Mouse (Mus musculus) liver, embryonic 11.5 days (tissue): ENCODE measurements around the gene Mybpc1. TPM values are rescaled to one million over a fixed set of nuclear protein-coding genes. Genes with fewer than 3 reads are reported as not detected.

Experiments used
- ATAC-seq: fragments of 200-750 bp; cut with Nextera tagmentation; replicated peaks from 2 replicates; pipeline ENCODE4 v1.8.0; 2017; ENCODE audit warnings: moderate number of reproducible peaks, mild to moderate bottlenecking, moderate TSS enrichment, moderate library complexity; ENCODE audit not compliant: low FRiP score
- DNase-seq: peaks from one replicate; pipeline ENCODE4 v3.0.0-alpha.2; 2017; ENCODE audit warnings: low spot score
- H3K27ac ChIP-seq: fragments of 300-500 bp; sonication (generic); 2 replicates; pipeline ENCODE4 v1.5.1; 2014; ENCODE audit warnings: mild to moderate bottlenecking, low read depth, low read length, control low read depth
- H3K27me3 ChIP-seq: fragments of 300-500 bp; sonication (generic); replicated peaks from 2 replicates; pipeline ENCODE4 v1.6.1; 2014; ENCODE audit warnings: low read length, mixed read lengths; ENCODE audit not compliant: control insufficient read depth, insufficient read depth
- H3K36me3 ChIP-seq: fragments of 300-500 bp; sonication (generic); 2 replicates; pipeline ENCODE4 v1.6.1; 2014; ENCODE audit warnings: mild to moderate bottlenecking, low read length, moderate library complexity, mixed read lengths; ENCODE audit not compliant: control insufficient read depth, insufficient read depth
- H3K4me1 ChIP-seq: fragments of 300-500 bp; sonication (generic); replicated peaks from 2 replicates; pipeline ENCODE4 v1.6.1; 2014; ENCODE audit warnings: low read length, mixed read lengths; ENCODE audit not compliant: control insufficient read depth, insufficient read depth
- H3K4me2 ChIP-seq: fragments of 300-500 bp; sonication (generic); 2 replicates; pipeline ENCODE4 v1.6.1; 2014; ENCODE audit warnings: mild to moderate bottlenecking, control low read depth, moderate library complexity
- H3K4me3 ChIP-seq: fragments of 300-500 bp; sonication (generic); 2 replicates; pipeline ENCODE4 v1.5.1; 2014; ENCODE audit warnings: low read depth, low read length, control low read depth
- H3K9ac ChIP-seq: fragments of 300-500 bp; sonication (generic); 2 replicates; pipeline ENCODE4 v1.6.1; 2014; ENCODE audit warnings: low read depth, low read length, control low read depth
- H3K9me3 ChIP-seq: fragments of 300-500 bp; sonication (generic); 2 replicates; pipeline ENCODE4 v1.6.1; 2016; ENCODE audit warnings: low read length, inconsistent platforms, mixed read lengths; ENCODE audit not compliant: control insufficient read depth
- WGBS: fragments of 180-500 bp; shearing (Covaris S2); extraction: QIAGEN DNeasy Blood & Tissue Kit; methylation state at CpG from one replicate; pipeline ENCODE4 v1.1.7; 2014; 5-methylcytosine and 5-hydroxymethylcytosine counted together
- polyA plus RNA-seq: library from polyadenylated mRNA; unstranded; fragments of >200 nt; fragmentation: Nextera tagmentation; extraction: Ambion mirVana; gene quantifications from 2 replicates; pipeline ENCODE4 v1.2.1, GENCODE M21; 2014

Gene Mybpc1
- 0.10 and 1.1 TPM in 2 replicates for polyA plus RNA-seq

GRCm38 (mm10) chr10:88604943-88605342, at the start of gene Mybpc1:
TSS of gene Mybpc1 (minus strand) at chr10:88605152.
- WGBS: 49% methylated on average over 16 of the region's 16 CpGs
- Histone ChIP-seq H3K9ac (no peak within 1 kb of the TSS), H3K27me3 (no peaks in the 10 kb centered on the region), H3K4me3 (no peak within 1 kb of the TSS), H3K4me1 (no peaks in the 10 kb centered on the region), H3K4me2 (no peak within 1 kb of the TSS), H3K36me3 (no peaks in the 10 kb centered on the region), H3K9me3 (no peaks in the 10 kb centered on the region), H3K27ac (no peak within 1 kb of the TSS)
- DNase-seq (no peak), ATAC-seq (no peak)

- no peak overlapping the region for H3K27ac ChIP-seq
- no peak for DNase-seq
- no peak for ATAC-seq
- H3K4me1 ChIP-seq: no peaks in the 10 kb centered on the region
- no peak overlapping the region for H3K4me2 ChIP-seq
- no peaks in the 10 kb centered on the region for H3K9me3 ChIP-seq
- H3K27me3 ChIP-seq: no peaks in the 10 kb centered on the region
- 37% methylated on average over 5 of the region's 5 CpGs for WGBS
- H3K36me3 ChIP-seq: no peaks in the 10 kb centered on the region
- H3K4me3 ChIP-seq: no peak overlapping the region
- H3K9ac ChIP-seq: no peak overlapping the region
These were observed 40.5 kb upstream of the Mybpc1 start for GRCm38 (mm10) chr10:88645448-88645847.

- Histone ChIP-seq H3K4me3 (no peak overlapping the region), H3K9me3 (no peaks in the 10 kb centered on the region), H3K36me3 (no peaks in the 10 kb centered on the region), H3K27me3 (no peaks in the 10 kb centered on the region), H3K4me1 (no peaks in the 10 kb centered on the region), H3K9ac (no peak overlapping the region), H3K27ac (no peak overlapping the region), H3K4me2 (no peak overlapping the region)
- no peak for ATAC-seq
- whole genome bisulfite sequencing: 75% methylated on average over 10 of the region's 10 CpGs
- DNase-seq: no peak
These were observed 26.5 kb upstream of the Mybpc1 start for GRCm38 (mm10) chr10:88631330-88631953.

GRCm38 (mm10) chr10:88630663-88631329, 25.8 kb upstream of the Mybpc1 start:
- Histone ChIP-seq H3K4me3 (no peak overlapping the region), H3K4me1 (no peaks in the 10 kb centered on the region), H3K9me3 (no peaks in the 10 kb centered on the region), H3K27me3 (no peaks in the 10 kb centered on the region), H3K27ac (no peak overlapping the region), H3K9ac (no peak overlapping the region), H3K36me3 (no peaks in the 10 kb centered on the region), H3K4me2 (no peak overlapping the region)
- no peak for DNase-seq
- 73% methylated on average over 2 of the region's 2 CpGs for WGBS
- no peak for ATAC-seq

- 82% methylated on average over 4 of the region's 4 CpGs for WGBS
- no peak for ATAC-seq
- H3K27me3 ChIP-seq: no peaks in the 10 kb centered on the region
- H3K9me3 ChIP-seq: no peaks in the 10 kb centered on the region
- no peaks in the 10 kb centered on the region for H3K36me3 ChIP-seq
- H3K9ac ChIP-seq: no peak overlapping the region
- no peaks in the 10 kb centered on the region for H3K4me1 ChIP-seq
- H3K4me3 ChIP-seq: no peak overlapping the region
- DNase-seq: no peak
- H3K4me2 ChIP-seq: no peak overlapping the region
- no peak overlapping the region for H3K27ac ChIP-seq
These were observed 22.1 kb upstream of the Mybpc1 start for GRCm38 (mm10) chr10:88627052-88627451.

GRCm38 (mm10) chr10:88626176-88626575, 21.2 kb upstream of the Mybpc1 start:
- 71% methylated on average over 3 of the region's 3 CpGs for WGBS
- H3K4me1 ChIP-seq: no peaks in the 10 kb centered on the region

GRCm38 (mm10) chr10:88624300-88624699, 19.3 kb upstream of the Mybpc1 start:
- WGBS: 83% methylated on average over 11 of the region's 11 CpGs
- Histone ChIP-seq H3K9ac (no peak overlapping the region), H3K9me3 (no peaks in the 10 kb centered on the region), H3K36me3 (no peaks in the 10 kb centered on the region), H3K27me3 (no peaks in the 10 kb centered on the region), H3K4me3 (no peak overlapping the region), H3K4me1 (no peaks in the 10 kb centered on the region), H3K27ac (no peak overlapping the region), H3K4me2 (no peak overlapping the region)
- ATAC-seq: no peak
- DNase-seq: no peak

More at GRCm38 (mm10) chr10:88626176-88626575, 21.2 kb upstream of the Mybpc1 start:
- no peak overlapping the region for H3K9ac ChIP-seq
- H3K9me3 ChIP-seq: no peaks in the 10 kb centered on the region
- no peak overlapping the region for H3K27ac ChIP-seq
- DNase-seq (no peak), ATAC-seq (no peak)
- no peaks in the 10 kb centered on the region for H3K27me3 ChIP-seq
- no peak overlapping the region for H3K4me2 ChIP-seq
- no peak overlapping the region for H3K4me3 ChIP-seq
- H3K36me3 ChIP-seq: no peaks in the 10 kb centered on the region

- no peak for ATAC-seq
- Histone ChIP-seq H3K9ac (no peak overlapping the region), H3K4me3 (no peak overlapping the region), H3K27me3 (no peaks in the 10 kb centered on the region), H3K4me2 (no peak overlapping the region), H3K9me3 (no peaks in the 10 kb centered on the region), H3K36me3 (no peaks in the 10 kb centered on the region), H3K4me1 (no peaks in the 10 kb centered on the region), H3K27ac (no peak overlapping the region)
- 77% methylated on average over 16 of the region's 16 CpGs for WGBS
- DNase-seq: no peak
These were observed 17.7 kb upstream of the Mybpc1 start for GRCm38 (mm10) chr10:88622624-88623023.

GRCm38 (mm10) chr10:88620809-88621208, 15.9 kb upstream of the Mybpc1 start:
- no peak for ATAC-seq
- DNase-seq: no peak
- whole genome bisulfite sequencing: 84% methylated on average over 3 of the region's 3 CpGs

More at GRCm38 (mm10) chr10:88620809-88621208, 15.9 kb upstream of the Mybpc1 start:
- Histone ChIP-seq H3K4me3 (no peak overlapping the region), H3K27me3 (no peaks in the 10 kb centered on the region), H3K4me1 (no peaks in the 10 kb centered on the region), H3K4me2 (no peak overlapping the region), H3K27ac (no peak overlapping the region), H3K36me3 (no peaks in the 10 kb centered on the region), H3K9me3 (no peaks in the 10 kb centered on the region), H3K9ac (no peak overlapping the region)
